8 mouse cellular contexts compared by ENCODE assay signal in the genomic region with DNA sequence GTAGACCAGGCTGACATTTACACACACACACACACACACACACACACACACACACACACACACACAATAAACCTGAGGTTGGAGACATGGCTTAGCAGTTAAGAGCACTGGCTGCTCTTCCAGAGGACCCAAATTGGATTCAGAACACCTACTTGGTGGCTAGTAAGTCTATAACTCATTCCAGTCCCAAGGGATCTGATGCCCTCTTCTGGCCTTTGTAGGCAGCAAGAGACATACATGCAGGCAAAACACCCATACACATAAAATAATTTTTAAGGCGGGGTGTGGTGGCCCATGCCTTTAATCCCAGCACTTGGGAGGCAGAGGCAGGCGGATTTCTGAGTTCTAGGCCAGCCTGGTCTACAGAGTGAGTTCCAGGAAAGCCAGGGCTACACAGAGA. TPM values are rescaled to one million over a fixed set of nuclear protein-coding genes. Genes with fewer than 3 reads are reported as not detected.
DNase-seq lines count a peak whose midpoint lies in the region; ATAC-seq and TF ChIP-seq lines count a peak whose summit lies in the region.
"Not testable (repeated sequence)": the region's sequence is repeated elsewhere in the genome, so short reads cannot be mapped to it uniquely, and the experiment has no call there.

No protein-coding gene starts in this region.

- ATAC-seq in hematopoietic stem cell, adult 5-6 weeks (replicated peaks in 1 of 2; ENCODE audit: insufficient read depth in 1 of 2, low FRiP score in 2 of 2, low TSS enrichment in 1 of 2, low read depth in 1 of 2, poor library complexity in 2 of 2, severe bottlenecking in 2 of 2), result peak; percentile 58 to 71; a peak in 3 of 4 replicates
- ATAC-seq in lung, embryonic 14.5 days (ENCODE audit: insufficient read depth), result not testable (repeated sequence)

- H3K27me3 ChIP-seq in lung, embryonic 14.5 days (ENCODE audit: insufficient read depth, low read length), result not testable (repeated sequence)

- not testable (repeated sequence) for H3K9ac ChIP-seq in lung, embryonic 14.5 days

- peak; percentile 76 for DNase-seq in CD4-positive, CD25-positive, alpha-beta regulatory T cell, adult 2 months (ENCODE audit: low read depth, low spot score)
- DNase-seq in ZHBTc4 (ENCODE audit: low read depth, low spot score), result peak; percentile 61
- peak; percentile 24 for DNase-seq in embryo, embryonic 11 days
- peak; percentile 70 to 72 for DNase-seq in kidney, postnatal 25 days
- peak; percentile 60 for DNase-seq in lung, embryonic 14.5 days
- DNase-seq in naive thymus-derived CD4-positive, alpha-beta T cell, adult 2 months (ENCODE audit: low read depth), result peak; percentile 69
- DNase-seq in thymus, postnatal 25 days, result peak; percentile 29

- not testable (repeated sequence) for H3K4me3 ChIP-seq in lung, embryonic 14.5 days (ENCODE audit: low read depth, low read length)

- TF ChIP-seq CTCF in lung, embryonic 14.5 days (IDR thresholded peaks at IDR 0.05; ENCODE audit: low read depth), result peak; percentile 56

- 43% methylated on average over 2 of the region's 2 CpGs for WGBS in lung, embryonic 14.5 days

- H3K9me3 ChIP-seq in lung, embryonic 14.5 days (ENCODE audit: low read depth, low read length), result not testable (repeated sequence)

- H3K27ac ChIP-seq in lung, embryonic 14.5 days (ENCODE audit: low read depth), result not testable (repeated sequence)

- not testable (repeated sequence) for H3K36me3 ChIP-seq in lung, embryonic 14.5 days (ENCODE audit: insufficient read depth)

- H3K4me1 ChIP-seq in lung, embryonic 14.5 days (ENCODE audit: insufficient read depth), result not testable (repeated sequence)

- not testable (repeated sequence) for H3K4me2 ChIP-seq in lung, embryonic 14.5 days

RNA-seq across cellular contexts. Expression of a gene that starts 5.3 kb away (rescaled TPM):
- total RNA-seq in hematopoietic stem cell, adult 5-6 weeks (2017), result 39.8 and 53.3 TPM in 2 replicates
- 20.8 and 23.3 TPM in 2 replicates for polyA plus RNA-seq in lung, embryonic 14.5 days (2014; fragmentation: Nextera tagmentation; extraction: Ambion mirVana)

RNA-seq across cellular contexts. Expression of a gene that starts 9.3 kb away (rescaled TPM):
- 89.9 and 103 TPM in 2 replicates for total RNA-seq in hematopoietic stem cell, adult 5-6 weeks (2017)
- 76.4 and 79.2 TPM in 2 replicates for polyA plus RNA-seq in lung, embryonic 14.5 days (2014; fragmentation: Nextera tagmentation; extraction: Ambion mirVana)

RNA-seq across cellular contexts. Expression of a gene that starts 17.9 kb away (rescaled TPM):
- total RNA-seq in hematopoietic stem cell, adult 5-6 weeks (2017), result 22.3 and 28.9 TPM in 2 replicates
- 26.4 and 29.3 TPM in 2 replicates for polyA plus RNA-seq in lung, embryonic 14.5 days (2014; fragmentation: Nextera tagmentation; extraction: Ambion mirVana)

RNA-seq across cellular contexts. Expression of a gene that starts 24.9 kb away (rescaled TPM):
- total RNA-seq in hematopoietic stem cell, adult 5-6 weeks (2017), result 136 and 149 TPM in 2 replicates
- 89.2 and 94.5 TPM in 2 replicates for polyA plus RNA-seq in lung, embryonic 14.5 days (2014; fragmentation: Nextera tagmentation; extraction: Ambion mirVana)

RNA-seq across cellular contexts. Expression of a gene that starts 30.6 kb away (rescaled TPM):
- 67.4 and 81.5 TPM in 2 replicates for total RNA-seq in hematopoietic stem cell, adult 5-6 weeks (2017)
- 106 and 115 TPM in 2 replicates for polyA plus RNA-seq in lung, embryonic 14.5 days (2014; fragmentation: Nextera tagmentation; extraction: Ambion mirVana)

Comparison
In these comparisons a context has a peak if more than half of its experiments do, and no peak if none do; other contexts are left out.
1. DNase-seq: peak in every context shown above with its lines; median percentile 76 in CD4-positive, CD25-positive, alpha-beta regulatory T cell, adult 2 months; 71 in kidney, postnatal 25 days; 69 in naive thymus-derived CD4-positive, alpha-beta T cell, adult 2 months; 61 in ZHBTc4; 60 in lung, embryonic 14.5 days; 29 in thymus, postnatal 25 days; 24 in embryo, embryonic 11 days.